Mouse (Mus musculus) granulocyte monocyte progenitor cell, adult 5-6 weeks (primary cell): ENCODE results near the gene Fam111a. TPM values are rescaled to one million over a fixed set of nuclear protein-coding genes. Genes with fewer than 3 reads are reported as not detected.
A peak's percentile ranks its signal among the peaks of the same experiment; 100 is the strongest.
"Not testable (repeated sequence)": the region's sequence is repeated elsewhere in the genome, so short reads cannot be mapped to it uniquely, and the experiment has no call there.

ENCODE experiments used
- ATAC-seq: replicated peaks from 2 replicates; pipeline ENCODE4 v1.8.0; 2016; ENCODE audit warnings: mild to moderate bottlenecking, moderate TSS enrichment, inconsistent platforms; ENCODE audit not compliant: poor library complexity, severe bottlenecking
- total RNA-seq, 2 experiments: library from RNA; stranded (forward) in 1 of 2; stranded (reverse) in 1 of 2; fragments of 200-712, 200-1000 nt in 1 of 2; fragments of >200 nt in 1 of 2; fragmentation: Nextera tagmentation in 1 of 2; gene quantifications; 2 replicates each; pipeline ENCODE4 v1.2.3; 2014 to 2017

Fam111a gene
- 156 and 158 TPM in 2 replicates for total RNA-seq (2014; fragmentation: Nextera tagmentation)
- total RNA-seq (2017): 230 and 279 TPM in 2 replicates

DNA sequence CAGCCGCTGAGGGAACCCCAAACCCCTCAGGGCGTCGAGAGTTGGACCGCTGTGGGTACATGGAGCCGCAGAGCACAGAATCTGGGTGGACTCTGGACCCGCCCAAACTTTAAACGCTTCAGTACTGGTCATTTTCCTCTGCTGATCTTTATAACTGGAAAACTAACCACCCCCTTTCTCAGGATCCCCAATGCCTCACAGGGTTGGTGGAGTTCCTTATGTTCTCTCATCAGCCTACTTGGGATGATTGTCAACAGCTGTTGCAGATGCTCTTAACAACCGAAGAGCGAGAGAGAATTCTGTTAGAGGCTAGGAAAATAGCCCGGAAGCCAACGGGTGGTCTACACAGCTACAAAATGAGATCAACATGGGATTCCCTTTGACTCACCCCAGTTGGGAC lies at the start of gene Fam111a:
Gene Fam111a (plus strand): TSS at position 301 of the 400 bp plus-strand sequence.
- not testable (repeated sequence) for ATAC-seq

DNA sequence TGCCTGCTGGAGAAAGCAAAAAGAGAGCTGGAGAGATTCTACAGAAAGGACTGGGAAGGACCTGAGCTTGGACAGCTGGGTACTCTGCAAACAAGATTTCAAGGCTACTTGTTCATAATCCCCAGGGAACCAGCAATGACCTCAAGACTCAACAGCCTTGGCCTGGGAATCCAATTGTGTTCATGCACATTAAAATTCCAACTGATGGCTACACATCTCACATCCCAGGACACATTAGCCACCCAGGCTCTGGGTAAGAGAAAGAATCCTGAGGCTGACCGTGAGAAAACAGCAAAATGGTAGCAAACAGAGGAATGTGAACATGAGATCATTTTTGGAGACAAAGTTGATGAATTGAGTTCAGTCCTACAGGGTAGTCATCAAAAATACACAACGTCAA lies 49.3 kb upstream of the Fam111a start:
- no peak for ATAC-seq

DNA sequence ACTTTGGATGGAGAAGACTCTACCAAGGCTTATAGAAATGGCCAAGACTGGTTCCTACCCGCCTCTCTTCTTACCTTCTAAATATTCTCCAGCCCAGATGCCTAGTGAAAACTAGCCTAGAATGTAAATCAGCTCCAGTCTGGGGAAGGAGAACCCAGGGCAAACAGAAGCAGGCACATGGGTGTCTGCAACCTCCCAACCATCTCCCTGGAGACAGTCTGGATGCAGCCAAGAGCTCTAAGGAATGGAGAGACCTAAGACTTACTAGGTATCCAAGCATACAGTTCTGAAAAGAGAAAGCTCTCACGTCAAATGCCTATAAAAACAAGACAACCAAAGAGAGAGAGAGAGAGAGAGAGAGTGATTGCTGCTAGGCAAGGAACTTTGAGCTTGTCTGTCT lies 47.6 kb upstream of the Fam111a start:
- no peak for ATAC-seq

DNA sequence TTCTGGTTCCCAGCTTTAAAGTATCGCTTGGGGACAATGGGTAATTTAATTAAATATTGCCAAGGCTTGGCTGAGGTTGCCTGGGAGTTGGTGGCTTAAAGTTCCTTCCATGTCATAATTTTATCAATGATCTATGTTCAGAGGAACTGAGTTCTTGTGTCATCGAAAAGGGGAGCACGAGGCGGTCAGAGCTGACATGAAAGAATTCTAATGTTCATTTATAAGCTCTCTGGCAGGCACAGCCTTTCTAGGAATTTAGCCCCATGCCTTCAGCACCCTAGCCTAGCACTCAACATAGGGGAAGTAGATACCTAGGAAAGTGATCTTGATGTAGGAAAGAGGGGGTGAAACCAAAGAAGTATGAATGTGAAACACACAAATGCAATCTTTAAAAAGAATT lies 47.2 kb upstream of the Fam111a start:
- no peak for ATAC-seq

DNA sequence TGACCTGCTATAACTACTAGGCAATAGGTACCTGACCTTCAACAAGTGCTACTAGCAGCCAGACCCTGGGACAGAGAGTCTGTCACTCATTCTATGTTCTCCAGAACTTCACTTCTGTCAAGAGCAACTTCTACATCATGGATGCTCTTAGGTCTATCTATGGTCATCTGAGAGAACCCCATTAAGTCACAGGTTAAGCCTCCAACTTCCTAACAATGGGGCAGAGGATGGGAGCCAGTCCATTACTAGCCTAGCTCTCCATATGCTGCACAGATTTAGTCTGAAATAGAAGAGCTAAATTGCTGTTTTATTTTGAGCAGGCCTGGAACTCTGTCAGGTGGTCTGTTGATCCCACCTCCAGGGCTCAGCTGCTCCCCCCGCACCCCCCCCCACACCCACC lies 46.6 kb upstream of the Fam111a start:
- no peak for ATAC-seq

DNA sequence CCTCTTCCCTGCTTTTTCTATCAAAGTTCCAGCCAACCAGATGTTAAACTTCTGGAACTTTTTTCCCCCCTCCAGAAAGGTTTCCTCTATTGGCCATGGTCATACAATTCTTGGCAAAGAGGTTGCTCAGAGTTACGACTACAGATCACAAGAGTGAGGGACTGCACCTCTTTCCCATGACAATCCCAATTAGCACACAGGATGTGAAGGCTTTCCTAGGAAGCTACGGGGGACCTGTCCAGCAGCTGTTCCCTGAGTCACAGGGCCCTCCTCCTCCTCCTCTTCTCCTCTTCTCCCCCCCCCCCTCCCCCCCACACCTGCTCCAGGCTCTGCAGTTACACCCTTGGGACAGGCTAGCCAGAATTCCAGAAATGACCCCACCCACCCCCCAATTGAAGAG lies 46.1 kb upstream of the Fam111a start:
- no peak for ATAC-seq

DNA sequence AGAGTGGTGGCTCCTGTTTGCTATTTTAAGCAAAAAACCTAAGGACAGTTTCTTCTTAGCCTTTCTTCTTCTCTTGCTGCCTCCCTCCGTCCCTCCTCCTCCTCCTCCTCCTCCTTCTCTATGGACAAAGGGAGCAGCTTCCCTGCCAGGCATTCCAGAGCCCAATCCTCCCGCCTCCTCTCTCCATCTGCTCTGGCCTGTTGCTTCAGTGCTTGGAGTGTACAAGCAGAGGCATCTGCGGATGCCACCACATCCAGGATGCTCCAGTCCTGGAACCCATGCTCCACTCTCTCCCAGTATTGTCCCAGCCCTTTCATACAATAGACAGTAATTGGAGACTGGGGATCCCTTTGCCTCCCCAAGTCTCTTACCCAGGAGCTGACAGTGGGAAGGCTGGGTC lies 45.4 kb upstream of the Fam111a start:
- no peak for ATAC-seq

DNA sequence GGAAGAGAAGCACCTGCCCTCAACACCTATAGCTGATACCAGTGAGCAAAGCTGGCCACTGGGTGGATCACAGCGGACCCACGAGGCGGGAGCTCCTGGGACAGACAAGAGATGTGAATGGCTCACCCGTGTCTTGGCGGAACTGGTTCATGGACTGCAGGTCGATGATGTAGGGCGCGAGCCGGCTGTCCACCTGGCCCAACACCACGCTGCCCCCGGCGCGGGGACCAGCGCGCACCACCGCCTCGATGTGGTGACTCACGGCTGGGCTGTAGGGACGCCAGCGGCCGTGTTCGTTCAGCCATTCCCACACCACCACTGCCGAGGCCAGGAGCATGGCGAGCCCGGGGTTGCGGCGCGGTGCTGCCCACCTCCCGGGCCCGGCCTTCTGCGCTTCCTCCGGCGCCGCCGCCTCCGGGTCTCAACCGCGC lies 44.6 kb upstream of the Fam111a start:
- peak; percentile 19 for ATAC-seq

DNA sequence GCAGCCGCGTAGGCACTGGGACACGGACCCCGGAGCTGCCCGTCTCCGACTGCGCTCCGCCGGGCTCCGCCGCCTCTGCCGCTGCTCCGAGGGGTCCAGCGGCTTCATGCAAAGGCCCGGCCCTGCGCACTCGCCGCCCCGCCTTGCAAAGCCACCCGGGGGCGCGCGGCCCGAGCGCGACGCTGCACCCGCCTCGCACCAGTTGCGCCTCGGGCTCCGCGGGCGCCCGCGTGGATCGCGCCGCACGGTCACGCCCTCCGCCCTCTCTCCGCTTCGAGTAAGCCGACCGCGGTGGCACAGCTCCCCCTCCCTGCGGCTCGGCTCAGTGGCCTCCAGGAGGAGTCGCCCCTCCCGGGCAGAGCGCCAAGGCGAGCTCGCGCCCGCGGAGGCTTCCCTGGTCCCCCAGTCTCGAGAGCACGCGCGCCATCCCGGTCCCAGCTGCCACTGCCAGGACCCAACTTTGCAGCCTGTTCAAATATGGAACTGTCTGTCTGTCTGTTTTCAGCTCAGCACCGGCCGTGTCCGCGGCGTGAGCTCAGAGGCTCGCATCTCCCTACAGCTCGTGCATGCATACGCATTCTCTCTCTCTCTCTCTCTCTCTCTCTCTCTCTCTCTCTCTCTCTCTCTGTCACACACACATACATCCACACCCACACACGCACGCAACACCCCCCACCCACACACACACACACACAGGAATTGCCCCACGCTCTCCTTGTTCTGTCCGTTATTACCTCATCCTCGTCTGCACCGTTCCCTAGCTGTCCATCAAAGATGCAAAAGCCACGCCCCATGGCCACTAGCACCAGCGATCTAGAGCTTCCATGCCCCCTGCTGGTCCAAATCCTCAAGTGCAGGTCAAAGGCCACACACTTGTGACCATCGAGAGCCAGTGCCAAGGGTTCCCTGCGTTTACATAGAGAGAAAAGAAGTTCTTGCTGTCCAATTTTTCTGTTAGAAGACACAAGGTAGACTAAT lies 43.9 kb upstream of the Fam111a start, which contains the start of gene Dtx4:
Gene Dtx4 (minus strand): TSS at position 85 of the 978 bp plus-strand sequence.
- ATAC-seq: peak; percentile 85

DNA sequence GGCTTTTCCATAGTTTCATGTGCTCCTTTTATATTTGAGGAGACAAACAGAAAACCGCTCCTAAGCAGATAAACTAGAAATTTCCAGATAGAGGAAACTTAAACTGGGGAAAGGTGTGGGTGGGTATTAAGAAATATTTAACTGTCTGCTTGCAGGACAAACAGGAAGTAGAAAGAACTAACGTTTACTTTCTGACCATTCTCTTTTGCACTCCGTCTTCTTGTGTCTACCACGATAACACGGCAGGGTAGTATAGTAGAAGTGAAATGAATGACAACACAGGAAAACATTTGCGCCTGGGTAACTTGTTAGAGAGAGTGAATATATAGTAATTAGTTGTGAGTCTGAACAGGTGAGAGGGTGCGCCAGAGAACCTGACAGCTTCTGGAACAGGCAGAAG lies 42.8 kb upstream of the Fam111a start:
- ATAC-seq: peak; percentile 12; the same call in 1 of the 2 replicates

DNA sequence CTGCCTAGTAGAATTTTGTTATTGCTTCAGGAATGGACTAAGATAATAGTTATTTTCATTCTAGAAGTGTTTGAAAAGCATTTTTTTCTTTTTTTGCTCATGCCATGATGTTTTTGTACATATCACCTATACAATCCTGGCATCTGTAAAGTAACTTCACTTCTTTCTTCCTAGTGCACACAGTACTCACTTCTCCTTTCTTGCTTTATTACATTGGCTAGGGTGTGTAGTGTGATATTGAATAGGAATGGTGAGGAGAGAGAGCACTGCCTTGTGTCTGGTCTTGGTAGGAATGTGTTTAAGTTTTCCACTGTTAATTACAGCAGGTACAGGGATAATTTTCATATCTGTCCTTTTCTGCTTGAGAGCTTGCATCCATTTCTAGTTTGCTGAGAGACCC lies 30.9 kb upstream of the Fam111a start:
- ATAC-seq: 0 out of 2 replicates have a peak, but pooled peaks have one; percentile 53

DNA sequence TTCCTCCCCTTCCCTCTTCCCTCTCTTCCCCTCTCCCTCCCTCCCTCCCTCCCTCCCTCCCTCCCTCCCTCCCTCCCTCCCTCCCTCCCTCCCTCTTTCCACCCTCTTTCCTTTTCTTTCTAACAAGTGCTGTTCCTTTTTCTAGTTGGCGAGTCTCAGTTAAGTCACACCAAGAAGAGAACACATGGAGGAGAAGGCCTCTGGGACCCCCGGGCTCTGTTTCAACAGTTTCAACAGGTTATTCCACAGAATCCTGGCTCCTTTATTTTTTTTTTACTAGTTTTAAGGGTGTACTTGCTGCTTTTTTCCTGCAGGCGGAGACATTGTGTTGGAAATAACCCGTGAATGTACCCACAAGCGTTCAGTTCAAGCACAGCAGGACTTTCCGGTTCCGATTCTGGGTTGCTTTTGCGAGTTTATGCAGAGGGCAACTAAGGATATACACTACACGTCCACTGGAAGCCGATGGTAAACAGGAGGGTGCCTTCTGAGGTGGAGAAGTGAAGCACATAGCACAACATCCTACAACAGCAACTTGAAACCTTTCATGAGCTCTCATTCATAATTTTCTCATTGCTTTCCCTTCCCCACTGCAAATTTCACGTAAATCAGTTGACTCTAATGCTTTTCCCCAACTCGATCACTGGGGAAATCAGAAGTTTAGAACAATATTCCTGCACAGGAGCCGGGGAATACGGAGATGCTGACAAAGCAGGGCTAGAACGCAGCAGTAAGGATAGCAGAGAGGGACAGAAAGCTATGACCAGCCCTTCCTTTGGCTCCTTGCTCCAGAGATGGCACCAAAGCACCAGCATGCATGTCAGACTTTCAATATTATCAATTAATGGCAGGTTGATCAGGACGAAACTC lies 27.6 kb upstream of the Fam111a start:
- ATAC-seq: peak; percentile 84

DNA sequence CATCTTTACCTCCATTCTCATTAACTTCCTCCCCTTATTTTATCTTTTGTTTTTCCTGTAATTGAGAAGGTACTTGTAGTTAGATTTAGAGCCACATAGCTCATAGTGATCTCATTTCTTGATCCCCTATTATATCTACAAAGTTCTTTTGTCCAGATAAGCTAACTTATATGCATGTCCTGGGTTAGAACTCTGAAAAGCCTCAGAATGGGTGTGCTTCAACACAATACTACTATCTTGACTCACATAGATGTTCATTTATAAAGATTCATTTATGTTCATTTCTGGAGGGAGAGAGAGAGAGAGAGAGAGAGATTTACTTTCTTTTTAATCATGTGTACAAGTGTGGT lies 27.0 kb upstream of the Fam111a start:
- ATAC-seq: no peak

DNA sequence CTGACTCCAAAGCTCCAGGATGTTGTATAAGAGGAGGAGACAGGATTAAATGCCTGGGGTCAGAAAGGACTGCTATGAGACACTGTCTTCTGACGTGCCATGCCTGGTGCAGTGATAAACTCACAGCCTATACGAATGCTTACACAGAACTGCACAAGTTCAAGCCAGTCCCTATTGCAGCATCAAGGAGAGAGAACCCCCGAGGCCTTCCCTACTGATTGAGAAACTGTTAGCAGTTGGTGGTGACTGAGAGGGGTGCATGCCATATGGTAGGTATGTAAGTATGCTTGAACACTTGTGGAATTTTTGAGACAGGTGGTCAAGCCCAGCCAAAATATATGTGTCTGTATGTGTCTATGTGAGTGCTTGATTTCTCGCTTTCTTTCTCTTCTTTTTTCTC lies 22.2 kb upstream of the Fam111a start:
- ATAC-seq: peak; percentile 75

DNA sequence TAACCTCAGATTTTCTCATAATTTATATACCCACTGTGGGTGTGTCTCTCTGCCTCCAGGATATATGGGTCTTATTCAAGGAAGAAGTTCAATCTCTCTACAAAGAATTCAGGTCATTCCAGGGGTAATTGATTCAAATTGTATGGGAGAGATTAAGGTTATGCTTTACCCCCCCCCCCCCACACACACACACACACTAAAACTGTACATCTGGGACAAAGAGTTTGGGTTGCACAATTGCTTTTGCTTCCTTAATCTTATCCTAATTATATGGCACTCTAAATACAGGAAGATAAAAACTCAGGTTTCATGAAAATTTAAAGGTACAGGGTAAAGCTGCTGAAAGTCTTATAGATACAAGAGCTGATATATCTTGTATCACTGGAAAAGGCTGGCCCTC lies 8.4 kb upstream of the Fam111a start:
- peak; percentile 73 for ATAC-seq

DNA sequence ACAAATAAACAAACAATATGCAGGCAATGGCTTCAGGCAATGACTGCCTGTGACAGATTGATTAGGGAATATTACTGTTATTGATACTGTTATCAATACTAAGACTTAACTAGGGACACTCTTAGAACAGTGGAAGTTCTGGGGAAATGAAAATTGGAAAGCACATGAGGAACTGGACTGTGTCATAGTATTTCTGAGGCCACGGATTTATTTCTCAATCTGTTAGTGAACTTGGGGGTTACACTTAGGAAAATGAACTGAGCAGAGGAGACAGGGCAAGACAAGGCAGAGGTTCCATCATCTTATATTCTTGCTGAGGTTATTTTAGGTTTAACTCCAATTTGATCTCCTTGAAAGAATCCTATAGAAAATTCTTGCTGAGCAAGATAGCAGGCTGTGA lies 5.6 kb upstream of the Fam111a start:
- ATAC-seq: peak; percentile 61

DNA sequence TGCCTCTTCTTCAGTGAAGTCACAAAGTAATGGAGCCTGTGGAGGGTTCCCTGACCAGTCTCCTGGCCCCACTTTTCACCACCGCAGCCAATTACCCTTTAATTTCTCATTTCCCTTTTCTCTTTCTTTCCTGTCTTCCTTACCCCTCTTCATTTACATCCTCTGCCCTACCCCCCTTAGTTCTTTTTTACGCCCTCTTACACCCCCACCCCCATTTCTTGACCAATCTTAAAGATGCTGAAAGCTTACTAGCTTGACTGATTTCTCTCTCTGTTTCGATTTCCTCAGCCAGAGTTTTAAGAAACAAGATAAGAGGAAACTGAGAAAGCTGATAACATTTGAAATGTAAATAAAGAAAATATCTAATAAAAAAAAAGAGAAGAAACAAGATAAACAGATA lies 4.8 kb upstream of the Fam111a start:
- ATAC-seq: peak; percentile 59

DNA sequence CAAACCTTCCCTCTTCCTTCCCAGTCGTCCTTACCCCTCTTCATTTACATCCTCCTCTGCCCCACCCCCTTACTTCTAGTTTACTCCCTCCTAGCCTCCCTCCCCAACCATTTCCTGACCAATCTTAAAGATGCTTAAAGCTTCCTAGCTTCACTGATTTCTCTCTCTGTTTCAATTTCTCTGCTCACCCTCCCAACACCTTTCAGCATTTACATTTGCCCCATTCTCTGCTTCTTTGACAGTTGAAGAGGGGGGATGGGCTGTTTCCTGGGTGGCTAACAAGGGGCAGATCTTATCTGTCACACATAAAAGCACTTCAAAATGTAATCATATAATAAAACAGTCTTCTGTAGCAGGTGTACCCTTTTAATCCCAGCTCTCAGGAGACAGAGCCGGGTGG lies 3.9 kb upstream of the Fam111a start:
- no peak for ATAC-seq

DNA sequence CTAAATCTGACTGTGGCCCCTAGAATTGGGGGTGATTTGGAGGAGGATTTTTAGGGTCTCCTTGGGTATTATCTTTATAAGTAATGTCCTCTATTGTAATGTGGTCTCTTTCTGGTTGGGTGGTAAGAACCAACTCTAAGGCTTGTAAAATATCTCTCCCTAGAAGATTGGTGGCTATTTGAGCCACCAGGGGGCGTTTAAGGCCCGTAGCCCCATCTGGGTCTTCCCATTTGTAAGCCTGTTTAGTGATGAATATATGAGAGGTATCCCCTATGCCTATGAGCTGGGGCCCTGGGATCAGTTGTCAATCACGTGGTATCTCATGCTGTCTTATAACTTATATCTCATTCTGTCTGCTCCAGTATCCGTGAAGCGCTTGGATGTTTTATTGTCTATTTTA lies 3.6 kb downstream of the Fam111a start:
- ATAC-seq: peak; percentile 52

DNA sequence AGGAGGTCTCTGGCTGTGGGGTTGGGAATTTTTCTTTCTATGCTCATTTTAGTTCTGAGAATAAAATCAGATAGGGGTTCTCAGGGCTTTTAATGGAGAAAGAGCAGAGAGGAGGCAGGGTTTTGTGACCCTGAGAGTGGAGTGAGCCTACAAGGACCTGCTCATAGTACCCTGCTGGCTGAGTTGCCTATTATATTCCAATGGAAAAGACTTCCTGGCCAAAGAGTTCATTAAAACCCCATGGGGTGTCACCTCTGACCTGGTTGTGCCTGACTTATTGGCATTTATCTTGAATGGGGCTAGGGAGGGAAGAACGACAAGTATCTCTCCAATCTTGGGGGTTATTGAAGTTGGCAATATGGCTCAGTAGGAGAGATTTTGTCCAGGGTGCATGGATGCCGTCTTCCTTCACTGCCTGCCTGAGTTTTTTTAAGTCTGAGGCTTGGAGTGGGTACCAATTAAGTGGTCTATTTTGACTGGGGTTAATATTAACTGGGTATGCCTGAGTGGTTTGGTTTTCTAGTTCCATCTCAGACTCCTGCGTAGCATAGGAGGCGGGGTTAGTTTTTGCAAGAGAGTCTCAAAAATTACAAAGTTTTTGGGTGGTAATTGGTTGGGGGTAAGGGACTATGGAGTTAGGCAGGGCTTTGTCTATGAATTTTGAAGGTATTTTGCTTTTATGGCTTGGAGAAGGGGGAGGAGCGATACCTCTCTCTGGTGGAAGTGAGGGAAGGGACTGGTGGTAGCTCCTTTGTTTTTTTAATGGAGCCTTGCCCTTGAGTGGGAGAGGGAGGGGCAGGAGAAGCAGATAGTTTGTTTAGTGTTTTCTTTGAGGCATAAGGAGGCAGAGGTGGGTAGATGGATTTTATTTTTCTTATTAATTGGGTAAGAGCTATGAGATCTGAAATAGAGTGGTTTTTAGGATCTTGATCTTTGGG lies 4.7 kb downstream of the Fam111a start:
- no peak for ATAC-seq
